Mouse (Mus musculus) embryonic facial prominence, embryonic 13.5 days (tissue): ENCODE measurements around the gene Pknox2. TPM values are rescaled to one million over a fixed set of nuclear protein-coding genes. Genes with fewer than 3 reads are reported as not detected.

ENCODE experiments used
- ATAC-seq: fragments of 200-750 bp; cut with Nextera tagmentation; 2 replicates; pipeline ENCODE4 v1.8.0; 2017; ENCODE audit warnings: low read depth; ENCODE audit not compliant: insufficient number of reproducible peaks, insufficient read depth, low FRiP score, low TSS enrichment
- H3K27ac ChIP-seq: fragments of 300-500 bp; sonication (generic); 2 replicates; pipeline ENCODE4 v1.5.1; 2015; ENCODE audit warnings: moderate library complexity, mild to moderate bottlenecking, inconsistent platforms
- H3K27me3 ChIP-seq: fragments of 300-500 bp; sonication (generic); 2 replicates; pipeline ENCODE4 v1.6.1; 2015; ENCODE audit warnings: mild to moderate bottlenecking, inconsistent platforms
- H3K36me3 ChIP-seq: fragments of 300-500 bp; sonication (generic); 2 replicates; pipeline ENCODE4 v1.6.1; 2015; ENCODE audit warnings: mild to moderate bottlenecking, inconsistent platforms
- H3K4me1 ChIP-seq: fragments of 300-500 bp; sonication (generic); 2 replicates; pipeline ENCODE4 v1.6.1; 2015; ENCODE audit warnings: inconsistent platforms
- H3K4me2 ChIP-seq: fragments of 300-500 bp; sonication (generic); 2 replicates; pipeline ENCODE4 v1.6.1; 2015; ENCODE audit warnings: moderate library complexity, mild to moderate bottlenecking, inconsistent platforms
- H3K4me3 ChIP-seq: fragments of 300-500 bp; sonication (generic); 2 replicates; pipeline ENCODE4 v1.5.1; 2015; ENCODE audit warnings: mild to moderate bottlenecking, inconsistent platforms
- H3K9ac ChIP-seq: fragments of 300-500 bp; sonication (generic); 2 replicates; pipeline ENCODE4 v1.6.1; 2015; ENCODE audit warnings: mild to moderate bottlenecking, inconsistent platforms
- H3K9me3 ChIP-seq: fragments of 300-500 bp; sonication (generic); 2 replicates; pipeline ENCODE4 v1.6.1; 2016; ENCODE audit warnings: inconsistent platforms
- WGBS: fragments of 180-500 bp; shearing (Covaris S2); methylation state at CpG from one replicate; pipeline ENCODE4 v1.1.7; 2015; ENCODE audit warnings: mixed read lengths; 5-methylcytosine and 5-hydroxymethylcytosine counted together
- polyA plus RNA-seq: library from polyadenylated mRNA; unstranded; fragments of >200 nt; fragmentation: Nextera tagmentation; extraction: Ambion mirVana; gene quantifications from 2 replicates; pipeline ENCODE4 v1.2.1, GENCODE M21; 2015

Gene Pknox2
- polyA plus RNA-seq, 1 experiment from 2014 or later: 10.9 TPM

GRCm38 (mm10) chr9:36932950-36933812 is 214.0 kb downstream of the Pknox2 start:
- Histone ChIP-seq H3K4me3 (no peak overlapping the region), H3K4me2 (no peak overlapping the region), H3K27ac (no peak overlapping the region), H3K4me1 (peaks cover 12% of the 10 kb centered on the region), H3K9me3 (0 out of 2 replicates have a peak, but pooled peaks cover 4% of the 10 kb centered on the region), H3K36me3 (peaks cover 4% of the 10 kb centered on the region; the same call in 1 of the 2 replicates), H3K27me3 (no peaks in the 10 kb centered on the region), H3K9ac (no peak overlapping the region)
- no peak for ATAC-seq
- WGBS: 66% methylated on average over 12 of the region's 12 CpGs

GRCm38 (mm10) chr9:36931657-36932056 is 215.6 kb downstream of the Pknox2 start:
- Histone ChIP-seq H3K4me1 (peaks cover 9% of the 10 kb centered on the region), H3K36me3 (peaks cover 4% of the 10 kb centered on the region; the same call in 1 of the 2 replicates), H3K9ac (no peak overlapping the region), H3K9me3 (0 out of 2 replicates have a peak, but pooled peaks cover 4% of the 10 kb centered on the region), H3K27me3 (no peaks in the 10 kb centered on the region), H3K4me3 (no peak overlapping the region), H3K4me2 (no peak overlapping the region), H3K27ac (no peak overlapping the region)
- 87% methylated on average over 4 of the region's 4 CpGs for WGBS
- no peak for ATAC-seq

DNA sequence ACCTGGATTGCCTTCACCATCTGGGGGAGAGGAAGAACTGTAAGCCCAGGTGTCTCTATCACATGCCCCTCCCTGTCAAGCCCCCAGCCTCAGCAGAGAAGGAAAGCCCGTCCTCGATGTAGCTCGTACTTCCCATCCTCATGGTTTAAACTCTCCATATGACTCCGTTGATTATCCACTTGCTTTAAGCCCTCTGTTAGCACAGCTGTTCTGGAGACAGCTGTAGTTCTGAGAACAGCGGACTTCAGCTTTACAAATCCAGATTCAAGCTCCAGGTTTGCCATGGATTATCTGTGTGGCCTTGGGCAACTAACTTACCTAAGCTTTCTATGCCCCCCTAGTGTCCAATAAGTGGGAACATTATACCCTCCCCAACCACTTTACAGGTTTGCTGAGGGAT is 223.5 kb downstream of the Pknox2 start:
- no peak overlapping the region for H3K27ac ChIP-seq
- no peaks in the 10 kb centered on the region for H3K36me3 ChIP-seq
- H3K27me3 ChIP-seq: no peaks in the 10 kb centered on the region
- H3K4me3 ChIP-seq: no peak overlapping the region
- H3K9ac ChIP-seq: no peak overlapping the region
- no peaks in the 10 kb centered on the region for H3K9me3 ChIP-seq
- no peak for ATAC-seq
- H3K4me2 ChIP-seq: no peak overlapping the region
- peaks cover 13% of the 10 kb centered on the region; the same call in 1 of the 2 replicates for H3K4me1 ChIP-seq
- 78% methylated on average over 5 of the region's 5 CpGs for WGBS

DNA sequence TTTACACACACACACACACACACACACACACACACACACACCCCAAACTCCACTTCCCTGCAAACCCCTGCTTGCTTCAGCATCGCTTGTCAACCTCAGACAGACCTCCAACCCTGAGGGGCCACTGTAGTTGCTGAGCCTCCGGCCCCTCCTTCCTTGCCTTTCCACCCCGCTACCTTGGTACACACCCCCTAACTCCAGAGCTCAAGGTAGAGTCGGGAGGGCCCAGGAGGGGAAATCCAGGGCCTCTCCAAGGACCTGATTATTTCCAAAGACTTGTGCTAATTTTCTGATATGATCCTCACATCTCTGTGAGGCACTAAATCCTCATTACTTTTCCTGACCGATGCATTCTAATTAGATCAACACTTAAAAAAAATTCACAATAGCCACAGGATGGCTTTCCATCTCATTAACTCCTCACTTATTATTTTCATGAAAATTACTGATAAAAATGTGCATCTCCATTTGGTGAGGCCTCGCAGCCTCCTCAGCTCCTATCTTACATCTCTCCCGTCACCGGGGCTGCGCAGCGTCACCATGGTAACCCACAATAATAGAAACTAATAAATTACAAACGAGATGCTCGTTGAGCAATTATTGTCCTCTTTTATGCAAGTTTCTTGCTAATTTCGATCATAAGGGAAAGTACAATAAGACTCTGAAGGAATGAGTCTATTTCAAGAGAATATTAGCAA is 225.3 kb downstream of the Pknox2 start:
- WGBS: 69% methylated on average over 13 of the region's 13 CpGs
- Histone ChIP-seq H3K27ac (no peak overlapping the region), H3K4me2 (no peak overlapping the region), H3K9me3 (no peaks in the 10 kb centered on the region), H3K36me3 (no peaks in the 10 kb centered on the region), H3K4me3 (no peak overlapping the region), H3K4me1 (peaks cover 22% of the 10 kb centered on the region), H3K9ac (peak overlapping the region; percentile 16; the same call in 1 of the 2 replicates), H3K27me3 (no peaks in the 10 kb centered on the region)
- no peak for ATAC-seq

- peaks cover 27% of the 10 kb centered on the region for H3K4me1 ChIP-seq
- H3K27ac ChIP-seq: 0 out of 2 replicates have a peak overlapping the region, but pooled peaks have one; percentile 16
- no peaks in the 10 kb centered on the region for H3K9me3 ChIP-seq
- no peak for ATAC-seq
- no peaks in the 10 kb centered on the region for H3K27me3 ChIP-seq
- H3K4me3 ChIP-seq: no peak overlapping the region
- 31% methylated on average over 4 of the region's 4 CpGs for WGBS
- no peak overlapping the region for H3K9ac ChIP-seq
- H3K36me3 ChIP-seq: no peaks in the 10 kb centered on the region
- H3K4me2 ChIP-seq: no peak overlapping the region
These were observed 227.7 kb downstream of the Pknox2 start for GRCm38 (mm10) chr9:36919472-36919871.

DNA sequence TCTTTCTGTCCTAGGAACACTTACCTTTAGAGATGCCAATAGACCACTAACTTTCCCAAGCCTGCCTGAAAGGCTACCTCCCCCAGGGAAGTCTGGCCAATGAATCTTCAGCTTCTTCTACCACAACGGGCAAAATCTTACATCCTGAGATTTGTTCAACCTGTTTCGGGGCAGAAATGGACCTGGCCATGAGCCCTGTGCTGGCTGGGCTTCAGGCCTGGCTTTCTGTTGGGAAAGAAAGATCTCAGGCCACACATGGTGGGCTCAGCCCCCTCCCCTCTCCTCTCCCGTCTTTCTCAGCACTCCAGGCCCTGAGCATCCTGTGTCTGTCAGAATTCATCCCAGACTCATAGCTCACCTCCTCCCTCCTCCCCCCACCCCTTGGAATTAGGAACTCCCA is 228.6 kb downstream of the Pknox2 start:
- Histone ChIP-seq H3K27ac (no peak overlapping the region), H3K36me3 (no peaks in the 10 kb centered on the region), H3K4me2 (no peak overlapping the region), H3K4me1 (peaks cover 27% of the 10 kb centered on the region), H3K27me3 (no peaks in the 10 kb centered on the region), H3K4me3 (no peak overlapping the region), H3K9me3 (no peaks in the 10 kb centered on the region), H3K9ac (no peak overlapping the region)
- no peak for ATAC-seq
- 48% methylated on average over 3 of the region's 3 CpGs for WGBS

DNA sequence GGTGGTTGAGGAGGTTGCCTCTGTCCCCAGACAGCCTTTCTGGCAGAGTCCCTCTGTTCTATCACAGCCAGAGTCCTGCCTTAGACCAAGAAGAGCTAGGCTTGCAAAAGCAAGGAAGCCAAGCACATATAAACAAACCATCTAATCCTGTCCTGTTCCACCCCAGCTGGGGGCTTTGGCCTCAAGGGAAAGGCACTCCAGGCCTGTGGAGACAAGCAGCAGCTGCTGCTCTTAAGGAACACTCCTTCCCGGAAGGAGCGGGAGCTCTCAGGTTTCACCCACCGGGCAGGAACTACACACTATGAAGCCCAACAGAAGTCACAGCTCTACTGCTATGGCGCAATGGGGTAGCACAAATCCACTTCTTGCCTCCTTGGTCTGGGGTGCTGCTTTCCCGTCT is 230.3 kb downstream of the Pknox2 start:
- Histone ChIP-seq H3K4me1 (peaks cover 27% of the 10 kb centered on the region), H3K27ac (peak overlapping the region; percentile 75), H3K9me3 (no peaks in the 10 kb centered on the region), H3K36me3 (no peaks in the 10 kb centered on the region), H3K4me3 (no peak overlapping the region), H3K27me3 (no peaks in the 10 kb centered on the region), H3K9ac (no peak overlapping the region), H3K4me2 (peak overlapping the region; percentile 44)
- 13% methylated on average over 5 of the region's 5 CpGs for WGBS
- peak; percentile 33; the same call in 1 of the 2 replicates for ATAC-seq

DNA sequence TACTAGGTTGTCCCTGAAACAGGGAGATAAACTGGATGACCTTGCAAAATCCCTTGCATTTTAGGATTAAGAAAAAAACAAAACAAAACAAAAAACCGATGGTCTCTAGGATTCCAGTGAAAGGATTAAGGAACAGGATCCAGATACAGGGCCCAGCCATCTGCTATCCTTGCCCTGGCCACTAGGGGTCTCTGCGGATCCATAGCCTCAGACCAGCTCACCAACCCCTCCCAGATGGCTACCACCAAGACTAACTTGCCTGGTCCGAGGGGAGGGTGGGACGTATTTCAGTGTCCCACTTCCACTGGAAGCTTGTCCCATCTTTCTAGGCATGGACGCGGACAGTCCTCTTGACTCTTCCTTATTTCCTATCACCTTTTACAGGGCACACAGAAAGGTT is 230.8 kb downstream of the Pknox2 start:
- Histone ChIP-seq H3K4me1 (peaks cover 27% of the 10 kb centered on the region), H3K27me3 (no peaks in the 10 kb centered on the region), H3K4me3 (no peak overlapping the region), H3K4me2 (peak overlapping the region; percentile 44), H3K36me3 (no peaks in the 10 kb centered on the region), H3K27ac (peak overlapping the region; percentile 75), H3K9ac (no peak overlapping the region), H3K9me3 (no peaks in the 10 kb centered on the region)
- ATAC-seq: no peak
- WGBS: 7% methylated on average over 6 of the region's 6 CpGs

DNA sequence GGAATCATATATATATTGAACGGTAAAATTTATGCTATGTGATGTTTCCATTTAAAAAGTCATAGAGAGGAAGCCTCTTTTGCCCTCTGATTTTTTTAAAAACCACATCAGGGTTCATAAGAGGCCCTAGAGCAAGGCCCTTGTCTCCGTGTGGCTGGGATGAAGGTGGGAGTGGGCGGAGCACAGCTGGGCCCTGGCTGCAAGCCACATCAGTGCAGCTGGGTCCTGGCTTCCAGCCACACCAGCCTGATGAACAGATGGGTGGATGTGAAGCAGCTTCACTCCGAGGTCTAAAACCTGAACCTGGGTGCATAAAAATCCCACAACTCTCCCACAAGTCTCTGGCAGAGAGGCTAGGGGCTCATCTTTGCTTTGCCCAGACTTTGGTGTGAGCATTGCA is 241.8 kb downstream of the Pknox2 start:
- Histone ChIP-seq H3K4me2 (no peak overlapping the region), H3K9ac (no peak overlapping the region), H3K27me3 (no peaks in the 10 kb centered on the region), H3K9me3 (no peaks in the 10 kb centered on the region), H3K4me3 (no peak overlapping the region), H3K27ac (no peak overlapping the region), H3K36me3 (no peaks in the 10 kb centered on the region; the same call in 1 of the 2 replicates), H3K4me1 (peaks cover 7% of the 10 kb centered on the region)
- ATAC-seq: no peak
- WGBS: 50% methylated on average over 4 of the region's 4 CpGs

DNA sequence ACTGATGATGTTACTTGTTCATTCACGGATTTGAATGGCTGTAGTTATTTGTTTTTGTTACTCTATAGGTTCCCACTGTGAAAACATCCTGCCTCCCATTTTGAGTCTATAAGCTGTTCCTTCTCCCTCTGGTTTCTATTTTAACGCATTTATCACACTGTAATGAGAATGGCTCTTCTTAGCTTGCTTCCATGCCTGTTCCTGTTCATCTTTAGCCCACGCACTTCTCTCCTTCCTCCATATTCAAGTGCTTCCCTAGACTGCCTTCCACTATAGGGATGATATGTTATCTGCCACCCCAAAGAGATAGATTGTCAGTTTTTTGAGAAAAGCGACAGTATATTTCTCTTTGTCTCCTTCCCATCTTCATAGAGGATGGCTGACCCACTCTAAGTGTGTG is 246.7 kb downstream of the Pknox2 start:
- no peak overlapping the region for H3K4me2 ChIP-seq
- H3K36me3 ChIP-seq: no peaks in the 10 kb centered on the region; the same call in 1 of the 2 replicates
- H3K27me3 ChIP-seq: no peaks in the 10 kb centered on the region
- no peaks in the 10 kb centered on the region for H3K9me3 ChIP-seq
- ATAC-seq: no peak
- peaks cover 2% of the 10 kb centered on the region for H3K4me1 ChIP-seq
- whole genome bisulfite sequencing: 88% methylated on average over 4 of the region's 4 CpGs
- H3K4me3 ChIP-seq: no peak overlapping the region
- no peak overlapping the region for H3K27ac ChIP-seq
- H3K9ac ChIP-seq: no peak overlapping the region

DNA sequence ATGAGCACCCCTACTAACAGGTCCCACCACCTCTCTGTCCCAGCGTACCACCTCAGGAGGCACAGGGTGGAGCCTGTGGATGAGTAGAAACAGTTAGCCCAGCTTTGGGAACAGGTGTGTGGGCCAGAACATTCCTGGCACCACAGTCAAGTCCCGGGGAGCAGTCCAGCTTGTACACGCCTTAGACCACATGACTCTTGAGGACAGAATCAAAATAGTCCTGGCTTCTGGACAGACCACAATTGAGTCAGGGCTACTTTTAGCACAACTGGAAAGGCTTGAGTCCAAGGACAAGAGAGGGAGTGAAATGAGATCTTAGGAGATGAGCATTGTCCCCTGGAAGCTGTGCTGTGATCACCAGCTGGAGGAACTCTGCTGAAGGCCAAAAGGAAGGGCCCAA is 248.6 kb downstream of the Pknox2 start:
- Histone ChIP-seq H3K27me3 (no peaks in the 10 kb centered on the region), H3K4me3 (no peak overlapping the region), H3K4me2 (no peak overlapping the region), H3K9ac (no peak overlapping the region), H3K4me1 (no peaks in the 10 kb centered on the region), H3K36me3 (no peaks in the 10 kb centered on the region; the same call in 1 of the 2 replicates), H3K27ac (no peak overlapping the region), H3K9me3 (no peaks in the 10 kb centered on the region)
- WGBS: 93% methylated on average over 3 of the region's 3 CpGs
- ATAC-seq: no peak
